Mouse (Mus musculus): ENCODE data around the gene Kxd1.

GRCm38 (mm10) chr8:70555079-70555747 is 27.5 kb upstream of the Kxd1 start:
- TF ChIP-seq CTCF (IDR thresholded peaks at IDR 0.05; ENCODE audit: low read depth, low read length) (no peak), POLR2A (IDR thresholded peaks at IDR 0.05; ENCODE audit: extremely low read depth, insufficient read depth, low read length) (no peak)
